In the genomic region with DNA sequence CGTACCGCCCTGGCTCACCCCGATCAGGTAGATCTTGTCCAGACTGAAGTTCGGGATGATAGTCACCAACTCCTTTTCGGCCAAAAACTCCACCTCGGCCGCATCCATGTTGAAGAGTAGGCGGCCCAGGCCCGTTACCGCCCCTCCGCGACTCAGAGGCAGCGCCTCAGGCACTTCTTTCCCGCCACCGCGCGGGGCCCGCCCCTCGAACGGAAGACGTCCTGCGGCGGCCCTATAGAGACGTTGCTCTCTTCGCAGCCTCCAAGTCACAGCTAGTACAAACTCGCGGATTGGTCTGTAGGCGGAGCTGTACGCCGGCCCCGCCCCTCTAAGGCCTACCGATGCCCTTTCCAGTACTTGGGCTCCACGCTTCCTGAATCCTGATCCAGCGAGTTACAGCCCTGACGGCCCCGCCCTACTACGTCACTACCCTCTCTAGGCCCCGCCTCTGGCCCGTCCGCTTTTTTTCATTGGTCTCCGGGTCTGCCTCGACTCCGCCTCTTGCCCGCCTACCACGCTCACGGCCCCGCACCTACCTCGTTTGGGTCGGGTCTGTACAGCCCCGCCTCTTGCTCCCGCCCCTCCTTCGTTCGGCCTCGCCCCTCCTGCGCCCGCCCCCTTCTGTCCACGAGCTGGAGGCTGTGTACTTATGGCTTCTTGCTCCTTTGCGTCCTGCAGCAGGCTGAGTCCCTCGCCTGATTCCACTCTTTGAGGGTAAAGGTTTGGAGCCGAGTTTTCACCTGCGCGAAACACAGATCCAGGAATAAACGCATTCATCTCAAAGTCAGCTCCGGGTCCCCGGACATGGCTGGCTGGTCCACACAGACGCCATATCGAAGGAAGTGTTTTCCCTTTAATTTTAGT, we compare ENCODE assay signal across 8 mouse cellular contexts. TPM values are rescaled to one million over a fixed set of nuclear protein-coding genes. Genes with fewer than 3 reads are reported as not detected.
DNase-seq lines count a peak whose midpoint lies in the region; ATAC-seq lines count a peak whose summit lies in the region.

TSS of gene Gins2 (minus strand) at position 397 of the 864 bp plus-strand sequence.

- H3K4me1 ChIP-seq in hindbrain, embryonic 14.5 days (replicated peaks; ENCODE audit: control insufficient read depth, insufficient read depth, low read length) = peaks cover 9% of the 10 kb centered on the region; the same call in 1 of the 2 replicates

- H3K36me3 ChIP-seq in hindbrain, embryonic 14.5 days (replicated peaks; ENCODE audit: control insufficient read depth, insufficient read depth) = no peaks in the 10 kb centered on the region

- peak; percentile 99 for ATAC-seq in hindbrain, embryonic 14.5 days (ENCODE audit: low FRiP score)

- H3K27me3 ChIP-seq in hindbrain, embryonic 14.5 days (ENCODE audit: control insufficient read depth, insufficient read depth, low read length) = no peaks in the 10 kb centered on the region

- peak within 1 kb of the TSS; percentile 67 for H3K9ac ChIP-seq in hindbrain, embryonic 14.5 days

- peak within 1 kb of the TSS; percentile 60; the same call in 1 of the 2 replicates for H3K27ac ChIP-seq in hindbrain, embryonic 14.5 days

- H3K9me3 ChIP-seq in hindbrain, embryonic 14.5 days (ENCODE audit: control insufficient read depth, low read length) = no peaks in the 10 kb centered on the region

- WGBS in hindbrain, embryonic 14.5 days = under 1% methylated on average over 67 of the region's 67 CpGs

- H3K4me2 ChIP-seq in hindbrain, embryonic 14.5 days (replicated peaks) = peak within 1 kb of the TSS; percentile 96

- H3K4me3 ChIP-seq in hindbrain, embryonic 14.5 days (replicated peaks; ENCODE audit: low read length) = peak within 1 kb of the TSS; percentile 53

- peak; percentile 100 for DNase-seq in R1 (ENCODE audit: low read depth, low spot score)
- peak; percentile 98 to 99 for DNase-seq in cerebellum, postnatal 25 days
- DNase-seq in frontal cortex, postnatal 25 days (ENCODE audit: low spot score in 2 of 2) = peak; percentile 96 to 99
- peak; percentile 99 for DNase-seq in hindbrain, embryonic 14.5 days (ENCODE audit: low spot score)
- DNase-seq in layer of hippocampus, postnatal 36 days = peak; percentile 99 to 100
- DNase-seq in lung, postnatal 36 days = peak; percentile 100
- peak; percentile 100 for DNase-seq in retina, postnatal 1 day
- DNase-seq in urinary bladder, adult 18-20 months (ENCODE audit: low spot score in 2 of 2) = peak; percentile 97 to 100

RNA-seq across cellular contexts. Expression of gene Gins2, which starts in this region (rescaled TPM):
- polyA plus RNA-seq in hindbrain, embryonic 14.5 days (2014; fragmentation: Nextera tagmentation; extraction: Ambion mirVana) = 17.5 and 18.2 TPM in 2 replicates
- total RNA-seq in layer of hippocampus, postnatal 36 days (2021) = 1 to 10 TPM; 4.8 to 5.5 TPM

Comparison
In these comparisons a context has a peak if more than half of its experiments do, and no peak if none do; other contexts are left out.
1. Peak in every context shown above with its lines: DNase-seq, ATAC-seq, H3K4me3 ChIP-seq and H3K27ac ChIP-seq.